Mouse (Mus musculus): Measurements from ENCODE around the gene Clic3.

GRCm38 (mm10) chr2:25408908-25409307 is 47.7 kb upstream of the Clic3 start:
- no peak for TF ChIP-seq CTCF (IDR thresholded peaks at IDR 0.05; ENCODE audit: borderline replicate concordance, insufficient read depth, low read depth, low read length)
- no peak for TF ChIP-seq POLR2A (IDR thresholded peaks at IDR 0.05; ENCODE audit: borderline replicate concordance, insufficient read depth, low read length)

Measured in cerebellum, adult 2 months (tissue).